Mouse (Mus musculus) C2C12 (cell line): Measurements from ENCODE around the gene Nell1.

Source experiments
- CTCF ChIP-seq: IDR thresholded peaks from one replicate; pipeline ENCODE4 v1.5.1; 2011; ENCODE audit not compliant: control insufficient read depth, insufficient read depth, insufficient read length
- MAX ChIP-seq: IDR thresholded peaks from one replicate; pipeline ENCODE4 v1.6.1; 2011; ENCODE audit warnings: mild to moderate bottlenecking, control low read depth
- MYOG ChIP-seq: IDR thresholded peaks from one replicate; pipeline ENCODE4 v1.6.1; 2011; ENCODE audit not compliant: control insufficient read depth, insufficient read length; ENCODE audit errors: extremely low read depth

DNA sequence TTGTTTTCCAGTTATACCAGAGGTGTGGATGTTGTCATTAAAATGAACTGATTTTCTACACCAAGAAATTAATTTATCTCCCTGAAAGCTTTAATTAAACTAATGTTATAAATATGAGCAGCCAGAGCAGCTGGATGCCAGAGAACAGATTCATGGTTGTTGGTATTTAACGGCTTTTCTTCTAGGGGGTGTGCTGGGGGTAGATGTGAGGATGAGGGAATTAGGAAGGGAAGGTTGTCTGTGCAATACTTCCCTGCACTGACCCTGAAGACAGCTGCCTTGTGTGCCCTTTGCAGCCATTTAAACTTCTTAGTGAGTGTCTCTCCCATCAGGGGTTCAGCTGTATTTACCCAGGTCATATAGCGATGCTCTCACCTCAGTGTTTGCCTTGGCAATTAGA is 176.2 kb downstream of the Nell1 start:
- TF ChIP-seq CTCF (no peak), MYOG (no peak), MAX (no peak)
